Mouse (Mus musculus): ENCODE results near the gene Picalm.
"Not testable (repeated sequence)": the region's sequence is repeated elsewhere in the genome, so short reads cannot be mapped to it uniquely, and the experiment has no call there.

Picalm gene

DNA sequence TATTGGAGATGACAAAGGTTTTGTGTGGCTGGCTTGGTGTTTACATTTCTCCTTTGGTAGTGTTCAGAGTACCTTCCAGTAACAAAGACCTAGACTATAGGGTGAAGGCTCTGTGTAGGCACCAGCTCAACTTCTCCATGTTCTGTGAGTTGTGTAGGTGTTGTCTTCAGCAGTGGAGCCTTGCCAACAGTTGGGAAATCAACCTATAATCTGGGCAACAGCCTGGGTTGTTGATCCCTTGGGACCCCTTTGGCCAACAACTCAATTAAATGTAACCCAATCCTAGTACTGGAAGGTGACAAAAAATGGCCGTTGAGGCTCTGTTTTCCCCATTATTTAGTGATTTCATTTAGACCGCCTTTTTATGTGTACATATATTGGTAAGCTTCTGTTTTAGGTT lies 80.1 kb downstream of the Picalm start:
- no peak for ATAC-seq (ENCODE audit: low TSS enrichment)

- ATAC-seq (ENCODE audit: low TSS enrichment): no peak
Observed at GRCm38 (mm10) chr7:90210947-90211346, 80.9 kb downstream of the Picalm start.

DNA sequence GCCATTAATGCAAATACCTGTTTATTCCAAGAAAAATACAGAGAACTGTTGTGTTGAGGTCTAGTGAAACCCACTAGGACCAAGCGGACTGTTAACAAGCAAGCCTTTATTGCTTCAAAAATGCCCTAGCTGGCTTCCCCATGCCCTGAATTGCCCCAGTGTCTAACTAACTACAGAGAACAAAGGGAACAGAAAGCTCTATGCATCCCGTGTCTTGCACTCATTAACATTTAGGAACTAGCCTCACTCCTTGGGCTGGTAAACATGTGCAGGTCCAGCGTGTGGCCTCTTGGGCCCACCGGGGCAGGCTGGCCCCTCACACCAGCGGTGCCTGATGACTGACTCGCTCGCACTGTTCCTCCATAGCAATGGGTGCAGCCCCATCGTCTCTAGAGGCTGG lies 86.5 kb downstream of the Picalm start:
- ATAC-seq (ENCODE audit: low TSS enrichment): peak; percentile 71

GRCm38 (mm10) chr7:90218122-90218521 lies 88.1 kb downstream of the Picalm start:
- no peak for ATAC-seq (ENCODE audit: low TSS enrichment)

DNA sequence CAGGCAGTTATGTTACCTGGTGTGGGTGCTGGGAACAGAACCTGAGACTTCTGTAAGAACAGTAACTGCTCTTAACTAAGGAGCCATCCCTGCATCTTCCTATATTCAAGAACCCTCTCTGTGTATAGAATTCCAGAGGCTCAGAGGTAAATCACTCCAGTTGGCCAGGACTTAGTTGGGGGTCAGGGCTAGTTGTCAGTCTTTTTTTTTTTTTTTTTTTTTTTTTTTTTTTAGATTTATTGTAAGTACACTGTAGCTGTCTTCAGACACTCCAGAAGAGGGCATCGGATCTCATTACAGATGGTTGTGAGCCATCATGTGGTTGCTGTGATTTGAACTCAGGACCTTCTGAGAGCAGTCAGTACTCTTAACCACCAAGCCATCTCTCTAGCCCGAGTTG lies 91.5 kb downstream of the Picalm start:
- no peak for ATAC-seq (ENCODE audit: low TSS enrichment)

GRCm38 (mm10) chr7:90228075-90228474 lies 98.1 kb downstream of the Picalm start:
- ATAC-seq (ENCODE audit: low TSS enrichment): no peak

GRCm38 (mm10) chr7:90228884-90229283 lies 98.9 kb downstream of the Picalm start:
- ATAC-seq (ENCODE audit: low TSS enrichment): not testable (repeated sequence)

DNA sequence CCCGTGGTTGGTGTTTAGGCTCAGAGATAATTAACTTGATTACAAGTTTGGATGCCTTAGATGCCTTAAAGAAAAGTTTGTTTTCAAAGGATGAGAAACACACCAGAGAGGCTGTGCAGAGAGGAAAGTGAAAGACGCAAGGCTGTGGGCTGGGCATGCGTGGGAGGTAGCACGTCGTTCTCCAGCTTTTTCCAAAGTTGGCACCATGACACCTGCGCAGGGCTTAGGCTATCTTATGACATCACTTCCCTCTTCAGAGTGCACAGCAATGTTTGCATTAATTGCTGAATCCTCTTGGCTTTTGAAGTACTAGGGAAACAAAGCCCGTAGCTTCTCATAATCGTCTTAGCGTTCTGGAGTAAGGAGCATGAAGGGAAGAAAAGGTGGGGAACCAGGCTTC lies 101.4 kb downstream of the Picalm start:
- ATAC-seq (ENCODE audit: low TSS enrichment): peak; percentile 50; the same call in 1 of the 2 replicates

DNA sequence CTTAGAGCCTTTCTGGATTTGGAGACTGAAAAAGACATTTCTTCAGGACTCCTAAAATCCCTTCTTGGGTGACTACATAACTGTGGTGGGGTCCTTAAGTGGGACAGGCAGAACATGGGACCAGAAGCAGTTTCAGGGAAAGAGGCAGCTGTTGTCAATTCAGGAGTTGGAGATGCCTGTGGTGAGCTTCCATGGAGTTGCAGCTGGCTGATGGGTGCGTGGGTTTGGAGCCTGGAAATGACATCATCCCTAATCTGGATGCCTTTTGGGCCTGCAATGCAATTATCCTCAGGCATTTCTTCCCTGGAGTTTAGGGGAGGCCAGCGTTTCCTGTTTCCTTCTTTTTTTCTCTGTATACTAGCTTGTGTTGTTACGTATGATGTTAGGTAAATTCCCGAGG lies 103.9 kb downstream of the Picalm start:
- no peak for ATAC-seq (ENCODE audit: low TSS enrichment)

DNA sequence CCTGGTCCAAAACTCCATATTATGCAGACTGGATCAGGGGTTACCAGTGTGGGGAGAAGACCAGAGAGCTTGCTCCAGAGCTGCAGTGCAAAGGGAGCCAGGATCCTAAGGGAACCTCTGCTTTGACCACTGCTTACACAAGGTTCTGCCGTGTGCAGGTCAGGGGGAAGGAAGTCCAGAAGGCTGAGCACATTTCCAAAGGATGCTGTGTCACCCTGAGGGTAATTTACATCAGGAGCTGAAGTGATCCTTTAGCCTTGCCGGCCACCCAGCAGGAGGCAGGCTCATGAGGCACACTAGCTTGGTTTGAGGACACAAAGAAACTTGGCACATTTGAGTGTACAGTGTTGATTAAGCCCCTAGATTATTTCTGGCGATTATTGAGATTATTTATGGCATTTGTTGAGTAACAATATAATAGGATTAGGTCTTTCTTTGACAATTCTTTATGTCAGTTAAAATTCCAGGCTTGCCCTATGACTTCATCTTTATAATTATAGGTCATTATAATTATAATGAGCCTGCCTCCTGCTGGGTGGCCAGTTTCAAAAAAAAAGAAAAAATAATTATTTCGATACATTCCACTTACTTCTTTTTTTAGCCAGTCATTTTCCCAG lies 106.4 kb downstream of the Picalm start:
- ATAC-seq (ENCODE audit: low TSS enrichment): no peak

DNA sequence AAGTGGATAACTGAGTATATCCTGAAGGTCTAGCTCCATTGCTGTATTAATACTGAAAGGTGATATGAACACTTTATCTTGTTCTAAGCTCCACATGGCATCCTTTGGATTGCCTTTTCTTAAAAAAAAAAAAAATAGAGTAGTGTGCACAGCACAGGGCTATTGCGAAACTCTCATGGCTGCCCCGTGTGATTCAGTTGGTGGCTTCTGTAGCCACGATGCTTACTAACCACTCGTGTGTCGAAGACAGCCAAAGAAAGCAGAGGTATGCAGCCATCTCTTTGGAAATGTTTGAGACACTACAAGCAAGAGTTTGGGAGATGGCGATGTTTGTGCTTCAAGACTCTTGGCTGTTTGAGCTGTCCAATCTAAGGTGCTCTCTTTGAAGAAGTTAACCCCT lies 113.1 kb downstream of the Picalm start:
- no peak for ATAC-seq (ENCODE audit: low TSS enrichment)

- no peak for ATAC-seq (ENCODE audit: low TSS enrichment)
Observed at GRCm38 (mm10) chr7:90243643-90244042, 113.6 kb downstream of the Picalm start.

DNA sequence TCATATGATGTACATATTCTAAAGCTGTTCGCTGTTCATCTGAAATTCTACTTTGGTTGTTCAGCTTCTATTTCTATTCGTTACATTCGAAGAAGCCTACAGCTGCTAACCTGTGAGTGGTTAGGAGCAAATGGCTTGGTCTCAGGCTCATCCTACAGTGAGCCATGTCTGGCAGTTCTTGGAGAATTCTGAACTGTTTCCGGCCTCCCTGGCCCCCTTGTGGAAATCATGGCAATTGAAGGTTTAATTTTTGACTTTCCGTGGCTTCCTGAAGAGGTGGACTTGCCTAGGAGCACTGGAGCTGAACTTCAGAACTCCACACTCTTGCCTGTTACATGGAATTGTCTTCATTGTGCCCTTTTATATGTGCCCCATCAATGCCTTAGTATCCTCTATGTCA lies 122.9 kb downstream of the Picalm start:
- ATAC-seq (ENCODE audit: low TSS enrichment): no peak

DNA sequence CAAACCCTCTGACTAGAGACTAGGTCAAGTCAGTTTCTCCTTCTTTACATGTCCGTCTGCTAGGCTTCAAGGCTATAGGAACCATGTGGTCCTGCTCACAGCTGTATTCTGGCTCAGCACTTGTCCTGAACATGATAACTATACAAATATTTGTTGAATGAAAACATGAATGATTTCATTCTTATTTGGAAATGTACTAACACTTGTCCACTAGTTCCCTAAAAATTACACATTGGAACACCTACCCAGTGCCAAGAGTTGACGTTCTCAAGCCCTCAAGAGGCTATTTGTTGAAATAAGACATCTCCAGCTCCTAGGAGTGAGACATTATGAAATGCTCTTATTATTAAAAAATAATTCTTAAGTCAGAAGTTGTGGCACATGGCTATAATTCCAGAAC lies 128.7 kb downstream of the Picalm start:
- no peak for ATAC-seq (ENCODE audit: low TSS enrichment)

GRCm38 (mm10) chr7:90259899-90260298 lies 129.9 kb downstream of the Picalm start:
- no peak for ATAC-seq (ENCODE audit: low TSS enrichment)

DNA sequence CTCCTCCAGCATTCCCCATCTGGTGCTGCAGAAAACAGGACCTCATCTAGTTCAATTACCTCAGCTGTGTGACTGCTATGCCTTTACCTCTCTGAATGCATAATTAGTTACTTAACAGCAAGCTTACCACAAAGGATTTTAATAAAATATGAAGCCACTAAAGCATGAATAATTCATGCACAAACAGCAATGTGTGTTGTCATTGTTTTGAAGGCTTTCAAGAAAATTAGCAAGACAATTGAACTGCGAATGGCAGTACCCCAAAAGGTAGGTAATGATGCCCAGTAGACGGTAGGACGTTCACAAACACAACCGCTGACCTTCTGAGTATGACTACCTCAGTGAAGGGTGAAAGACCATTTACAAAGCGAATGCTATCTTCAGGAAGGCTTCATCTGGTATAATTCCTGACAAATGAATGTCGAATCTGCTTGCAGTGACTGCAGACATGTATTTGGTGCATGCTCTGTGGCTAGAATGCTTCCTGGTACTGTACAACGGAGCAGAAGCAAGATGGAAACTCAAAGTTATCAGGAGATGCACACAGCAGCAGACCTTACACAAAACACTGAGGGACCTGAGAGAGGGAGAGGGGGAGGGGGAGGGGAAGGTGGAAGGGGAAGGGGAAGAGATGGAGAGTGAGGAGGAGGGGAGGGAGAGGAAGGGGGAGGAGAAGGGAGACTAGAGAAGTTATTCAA lies 132.0 kb downstream of the Picalm start:
- no peak for ATAC-seq (ENCODE audit: low TSS enrichment)
